Mouse (Mus musculus) adrenal gland, adult 18-20 months (tissue): ENCODE results near the gene Blmh. TPM values are rescaled to one million over a fixed set of nuclear protein-coding genes. Genes with fewer than 3 reads are reported as not detected.

Source experiments
- DNase-seq, 2 experiments: peaks; one replicate each; pipeline ENCODE4 v3.0.0; 2021 to 2022; ENCODE audit warnings: low spot score in 2 of 2
- long read RNA-seq, 2 experiments: library from polyadenylated mRNA; stranded (forward); transcript quantifications; one replicate each; pipeline ENCODE4 v2.0.0; 2021
- total RNA-seq, 2 experiments: library from RNA; stranded (reverse); gene quantifications; 1 replicate in 1 of 2; 2 replicates in 1 of 2; pipeline ENCODE4 v1.2.3; 2021

Blmh gene
- 10 to 100 TPM; 40.3 to 47.8 TPM for total RNA-seq
- long read RNA-seq, experiment 1, transcript Blmh-201 (12 exons, 2,497 nt), result major isoform, 31 of 32 reads
- long read RNA-seq, experiment 1, partial matches to known transcripts, result 1 of 32 reads
- long read RNA-seq, experiment 1, other reads (novel, unspliced or antisense), result 0 of 32 reads
- long read RNA-seq, experiment 2, transcript Blmh-201 (12 exons, 2,497 nt), result major isoform, 106 of 111 reads
- long read RNA-seq, experiment 2, partial matches to known transcripts, result 4 of 111 reads
- long read RNA-seq, experiment 2, other reads (novel, unspliced or antisense), result 1 of 111 reads

DNA sequence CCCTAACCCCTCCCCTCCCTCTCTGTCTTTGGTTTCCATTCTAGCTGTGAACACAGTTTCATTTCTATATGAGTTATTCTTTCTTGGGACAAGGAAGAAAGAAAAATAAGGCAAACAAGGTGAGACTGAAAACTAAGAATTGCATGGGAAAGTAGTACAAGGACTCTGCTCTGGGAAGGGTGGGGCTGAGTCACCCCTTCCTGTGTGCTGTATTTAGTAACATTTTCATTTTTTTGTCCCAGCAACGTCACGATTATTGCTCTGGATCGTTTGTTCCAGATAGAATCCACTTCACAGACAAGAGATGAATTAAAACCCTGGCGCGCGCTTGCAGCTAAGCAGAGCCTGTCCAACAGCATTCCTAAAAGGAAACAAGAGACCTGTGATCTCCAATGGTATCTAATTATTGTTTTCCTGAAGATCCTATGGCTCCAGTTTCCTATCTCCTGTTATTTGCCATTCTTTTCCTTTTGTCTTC lies at the start of gene Blmh:
Blmh (plus strand) TSS at position 51 of the 478 bp plus-strand sequence.
- peak in 1 of 2 experiments; percentile 11 for DNase-seq

DNA sequence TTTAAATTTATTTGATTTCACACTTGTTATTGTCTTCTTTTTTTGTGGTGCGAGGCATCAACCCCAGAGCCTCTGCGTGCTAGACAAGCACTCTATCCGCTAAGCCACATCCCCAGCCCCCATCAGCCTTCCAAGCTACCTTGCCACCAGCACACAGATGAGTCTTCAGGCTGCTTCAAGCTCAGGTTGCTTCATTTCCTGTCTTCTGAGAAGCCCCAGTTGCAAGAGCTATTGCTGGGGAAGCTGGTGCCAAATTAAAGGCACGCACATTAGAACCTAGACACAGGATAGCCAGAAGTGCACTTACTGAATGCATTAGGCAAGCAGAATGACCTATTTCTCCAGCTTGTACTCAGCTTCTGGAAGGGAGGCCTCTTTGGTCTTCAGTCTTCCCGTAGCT lies 44.8 kb upstream of the Blmh start:
- no peak for DNase-seq

DNA sequence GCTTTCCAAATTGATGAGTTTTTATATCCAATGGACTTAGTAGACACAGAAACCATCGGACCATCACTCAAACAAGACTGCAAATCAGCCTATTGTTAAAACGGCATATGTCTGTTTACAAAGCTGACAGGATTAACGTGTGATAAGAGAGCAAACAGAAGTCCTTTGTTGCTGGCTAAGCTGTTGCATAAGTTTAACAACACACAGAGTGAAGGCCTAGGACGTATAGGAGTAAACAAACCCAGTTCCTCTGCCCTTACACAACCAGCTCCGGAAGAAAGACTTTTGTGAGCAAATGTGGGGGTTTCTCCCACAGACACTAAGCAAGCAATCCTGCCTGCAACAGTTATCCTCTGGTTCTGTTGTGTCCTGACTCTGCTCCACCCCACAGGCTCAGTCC lies 40.2 kb upstream of the Blmh start:
- DNase-seq, result no peak

DNA sequence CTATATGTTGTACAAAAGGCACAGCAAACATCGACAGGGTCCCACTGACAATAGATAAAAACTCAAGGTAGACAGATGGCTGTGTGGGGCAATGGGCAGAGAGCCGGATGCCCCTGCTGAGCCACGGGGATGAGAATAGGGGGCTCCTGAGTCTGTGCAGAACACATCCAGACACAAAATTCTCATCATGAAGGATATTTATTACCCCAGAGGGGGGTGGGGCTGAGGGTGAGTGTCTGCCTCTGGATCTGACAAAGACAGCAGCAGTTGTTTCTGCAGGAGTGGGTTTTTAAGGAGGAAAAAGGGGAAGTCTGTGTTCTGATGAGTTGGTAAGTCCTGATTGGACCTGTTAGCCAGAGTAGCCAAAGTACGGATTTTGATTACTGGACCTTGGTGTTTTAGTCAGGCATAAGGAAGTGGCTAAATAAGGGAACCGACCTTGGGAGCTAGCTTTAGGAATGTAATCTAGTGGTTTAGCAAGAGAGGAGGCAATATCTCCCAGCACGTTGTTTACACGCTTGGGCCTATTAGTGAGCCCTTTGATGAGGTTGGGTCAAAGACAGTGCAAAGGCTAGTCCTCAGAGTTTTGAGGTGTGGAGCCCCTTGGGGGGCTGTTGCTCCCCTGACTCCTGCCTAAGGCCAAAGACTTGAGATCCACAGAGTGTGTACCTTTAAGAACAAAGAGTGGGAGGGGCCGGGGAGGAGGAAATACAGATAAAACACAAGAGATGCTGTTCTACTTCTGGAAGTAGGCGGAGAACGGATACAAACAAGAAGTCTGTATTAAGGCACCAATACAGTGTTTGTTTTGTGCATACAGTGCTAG lies 35.1 kb upstream of the Blmh start:
- DNase-seq, result peak in 1 of 2 experiments; percentile 26

DNA sequence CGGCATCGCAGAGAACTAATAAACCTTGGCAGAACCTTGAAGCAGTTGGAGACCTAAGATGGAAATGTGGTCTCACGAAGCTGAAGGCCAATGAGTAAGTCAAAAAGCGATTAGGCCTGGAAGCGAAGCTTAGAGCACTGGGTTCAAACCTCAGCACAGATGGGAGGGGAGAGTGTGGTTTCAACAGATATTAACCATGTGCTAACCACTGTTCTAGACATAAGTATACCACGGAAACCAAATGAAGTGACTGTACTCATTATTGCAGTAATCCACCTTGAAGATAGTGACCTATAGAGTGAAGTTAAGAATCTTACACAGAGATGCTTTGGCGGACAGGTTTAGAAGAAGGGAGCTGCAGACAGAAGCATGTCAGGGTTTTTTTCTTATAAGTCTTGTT lies 33.4 kb upstream of the Blmh start:
- DNase-seq, result no peak

DNA sequence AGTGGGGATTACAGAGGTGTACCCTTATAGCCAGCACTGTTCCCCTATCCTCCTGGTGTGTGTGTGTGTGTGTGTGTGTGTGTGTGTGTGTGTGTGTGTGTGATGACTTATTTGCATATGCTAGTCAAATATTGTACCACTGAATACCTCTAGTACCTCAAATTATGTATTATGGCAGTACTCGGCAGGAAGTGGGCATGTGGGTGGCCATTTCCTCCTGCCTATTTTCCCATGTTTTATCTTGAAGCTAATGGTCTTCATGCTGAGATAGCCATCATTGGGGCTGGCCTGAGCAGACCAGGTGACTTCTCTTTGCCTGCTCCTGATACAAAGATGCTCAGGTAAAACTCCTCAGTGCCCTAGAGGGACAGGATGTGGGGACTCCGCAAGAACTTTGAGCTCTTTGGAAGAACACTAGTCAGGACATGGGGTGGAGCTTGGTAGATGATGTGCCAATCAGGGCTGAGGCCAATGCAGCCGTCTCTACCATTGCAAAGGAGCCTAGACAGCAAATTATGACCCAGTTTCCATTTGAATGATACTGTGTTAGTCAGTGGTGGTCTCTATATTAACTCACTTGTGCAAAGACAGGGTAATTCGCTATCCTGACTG lies 32.8 kb upstream of the Blmh start:
- DNase-seq, result no peak

DNA sequence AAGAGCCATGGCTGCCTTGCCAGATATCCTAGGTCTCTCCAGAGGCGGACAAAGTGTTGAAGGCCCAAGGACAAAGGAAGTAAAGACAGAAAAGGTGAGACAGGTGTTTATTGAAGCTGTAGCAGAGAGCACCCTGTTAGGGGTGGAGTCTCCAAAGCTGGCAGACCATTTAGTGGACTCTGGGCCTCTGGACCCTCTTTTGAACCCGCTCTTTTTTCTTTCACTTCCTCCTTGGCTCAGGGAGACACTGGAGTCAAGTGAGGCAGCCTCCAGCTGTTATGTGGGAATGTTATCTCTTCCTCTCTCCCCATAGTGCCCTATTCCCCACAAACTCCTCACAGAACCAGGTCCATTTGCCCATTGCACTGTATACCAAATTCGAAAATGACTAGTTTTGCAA lies 31.6 kb upstream of the Blmh start:
- DNase-seq, result no peak

DNA sequence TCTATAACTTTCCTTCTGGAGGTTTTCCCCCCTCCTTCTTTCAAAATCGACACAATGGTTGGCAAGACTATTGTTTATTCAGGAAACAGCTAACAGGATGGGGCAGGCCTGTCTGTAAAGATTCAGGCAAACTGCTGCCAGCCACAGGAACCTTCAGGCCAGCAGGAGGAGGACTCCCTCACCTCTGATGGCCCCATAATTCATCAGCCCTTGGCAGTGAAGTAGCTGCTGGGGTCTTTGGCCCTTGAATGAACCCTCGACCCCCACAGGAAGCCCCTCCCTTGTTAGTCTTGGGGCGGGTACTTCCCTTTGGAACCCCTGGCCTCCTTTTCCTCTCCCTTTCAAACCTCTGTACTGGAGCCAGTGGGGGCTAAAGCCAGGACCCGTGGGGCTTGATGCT lies 31.0 kb upstream of the Blmh start:
- no peak for DNase-seq

DNA sequence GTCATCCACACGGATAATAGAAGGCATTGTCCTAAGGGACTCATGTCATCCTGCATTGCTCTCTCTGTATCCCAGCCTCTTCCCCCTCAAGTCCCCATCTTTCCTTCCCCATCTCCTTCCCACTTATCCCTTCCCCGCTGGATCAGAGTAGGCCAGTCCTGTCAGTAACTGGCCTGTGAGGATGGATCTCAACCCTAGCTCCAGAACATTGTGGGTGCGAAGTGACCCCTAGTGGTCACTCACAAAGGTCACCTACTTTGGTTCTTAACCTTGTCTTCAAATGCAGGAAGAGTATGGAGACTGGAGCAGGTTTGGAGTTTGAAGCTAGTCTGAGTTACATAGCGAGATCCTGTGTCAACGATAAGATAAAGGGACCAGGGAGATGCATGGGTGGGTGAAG lies 30.4 kb upstream of the Blmh start:
- DNase-seq, result peak; percentile 47 to 56

DNA sequence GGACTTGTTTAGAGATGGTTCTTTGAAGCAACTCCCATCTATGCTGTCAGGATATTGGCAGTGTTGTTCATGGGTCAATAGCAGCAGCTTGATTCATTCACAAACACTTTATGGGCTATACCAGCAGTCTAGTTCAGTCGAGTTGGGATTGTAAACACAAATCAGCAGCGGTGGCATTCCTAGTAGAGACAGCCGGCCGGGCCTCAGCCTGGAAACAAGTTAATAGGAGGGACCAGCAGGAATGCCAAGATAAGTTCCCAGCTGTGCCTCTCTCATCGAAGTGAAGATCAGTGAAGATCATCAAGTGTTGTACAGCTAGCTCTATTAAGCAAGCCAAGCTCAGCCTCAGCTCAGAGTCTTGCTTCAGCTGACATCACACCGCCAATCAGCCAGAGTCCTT lies 28.2 kb upstream of the Blmh start:
- DNase-seq, result no peak

DNA sequence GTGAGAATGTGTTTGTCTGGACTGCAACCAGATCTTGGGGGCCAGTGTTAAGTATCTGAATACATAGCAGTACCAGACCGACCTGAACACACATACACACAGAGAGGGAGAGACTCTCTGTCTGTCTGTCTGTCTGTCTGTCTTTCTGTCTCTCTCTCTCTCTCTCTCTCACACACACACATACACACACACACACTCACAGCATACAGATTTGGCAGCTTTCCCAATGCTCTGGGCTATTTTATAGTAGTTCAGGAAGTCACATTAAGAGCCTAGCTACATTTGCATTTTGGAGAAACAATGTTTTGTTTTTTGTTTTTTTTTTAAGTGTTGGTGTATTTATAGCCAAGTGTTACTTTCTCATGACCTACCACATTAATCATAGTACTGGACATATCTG lies 27.5 kb upstream of the Blmh start:
- DNase-seq, result no peak

DNA sequence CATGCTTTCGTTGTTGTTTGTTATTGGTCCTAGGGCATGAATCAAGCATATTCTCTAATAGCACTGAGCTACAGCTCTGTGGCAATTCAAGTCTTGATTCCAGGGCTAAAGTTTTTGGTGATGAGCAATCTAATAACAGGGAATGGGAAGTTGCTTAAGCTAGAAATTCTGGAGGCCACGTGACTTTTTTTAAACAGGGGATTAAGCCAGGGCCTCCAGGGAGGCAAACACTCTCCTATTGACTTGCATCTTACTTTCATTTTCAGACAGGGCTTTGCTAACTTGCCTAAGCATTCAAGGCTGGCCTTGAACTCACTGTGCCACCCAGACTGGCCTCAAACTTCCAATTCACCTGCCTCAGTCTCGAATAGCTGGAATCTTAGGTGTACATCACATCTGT lies 26.7 kb upstream of the Blmh start:
- DNase-seq, result no peak

DNA sequence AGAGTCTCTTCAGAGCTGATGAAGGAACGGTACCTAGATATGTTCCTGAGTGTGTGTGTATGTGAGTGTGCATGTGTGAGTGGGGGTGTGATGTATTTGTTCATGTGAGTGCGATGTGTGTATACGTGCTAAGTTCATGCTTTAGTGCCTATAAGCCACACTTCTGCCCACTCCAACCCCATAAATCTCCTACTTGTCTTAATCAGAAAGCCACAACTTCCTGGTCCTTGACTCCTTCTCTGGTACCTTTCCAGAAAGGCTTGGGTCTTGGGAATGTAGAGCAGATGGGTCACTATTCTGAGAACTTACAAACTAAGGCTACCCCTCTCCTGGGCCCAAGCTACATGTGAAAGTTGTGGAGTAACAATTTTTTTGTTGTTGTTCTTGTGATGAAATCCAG lies 25.9 kb upstream of the Blmh start:
- DNase-seq, result no peak

DNA sequence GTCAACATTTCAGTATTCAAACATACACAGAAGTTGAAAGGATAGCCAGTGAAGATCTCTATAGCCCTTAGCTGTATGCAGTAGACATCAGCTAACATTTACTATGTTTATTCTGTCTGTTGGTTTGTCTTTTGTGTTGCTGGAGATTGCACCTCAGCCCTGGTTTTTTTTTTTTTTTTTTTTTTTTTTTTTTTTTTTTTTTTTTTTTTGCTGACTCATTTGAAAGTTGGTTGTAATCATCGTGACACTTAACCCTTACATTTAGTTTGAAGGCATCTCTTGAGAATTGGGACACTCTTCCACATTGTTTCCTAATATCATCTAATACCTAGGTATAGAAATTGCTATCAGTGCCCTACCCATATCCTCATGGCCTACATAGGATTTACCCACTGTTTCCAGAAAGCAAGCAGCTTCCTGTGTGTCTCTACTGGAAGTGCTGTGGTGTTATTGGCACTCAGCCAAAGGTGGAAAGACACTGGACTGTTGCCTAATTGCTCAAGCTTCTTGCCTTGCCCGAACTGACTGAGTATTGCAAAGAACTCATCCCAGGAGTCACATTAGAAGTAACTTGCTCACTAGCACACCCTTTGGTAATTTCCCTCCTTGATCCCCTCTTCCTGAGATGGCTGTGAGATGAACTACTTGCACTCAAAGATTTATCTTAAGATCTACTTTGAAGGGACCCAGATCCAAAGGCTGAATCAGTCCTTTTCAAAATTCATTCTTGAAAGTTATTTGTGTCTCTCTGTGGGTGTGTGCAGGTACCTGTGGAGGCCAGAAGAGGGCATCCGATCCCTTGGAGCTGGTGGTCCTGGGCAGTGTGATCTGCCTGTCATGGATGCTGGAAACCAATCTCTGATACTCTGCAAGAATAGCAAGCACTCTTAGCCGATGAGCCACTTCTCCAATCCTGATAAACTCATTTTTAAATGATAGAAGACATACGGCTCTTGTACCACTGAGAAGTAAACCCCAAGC lies 24.6 kb upstream of the Blmh start:
- DNase-seq, result peak in 1 of 2 experiments; percentile 22

DNA sequence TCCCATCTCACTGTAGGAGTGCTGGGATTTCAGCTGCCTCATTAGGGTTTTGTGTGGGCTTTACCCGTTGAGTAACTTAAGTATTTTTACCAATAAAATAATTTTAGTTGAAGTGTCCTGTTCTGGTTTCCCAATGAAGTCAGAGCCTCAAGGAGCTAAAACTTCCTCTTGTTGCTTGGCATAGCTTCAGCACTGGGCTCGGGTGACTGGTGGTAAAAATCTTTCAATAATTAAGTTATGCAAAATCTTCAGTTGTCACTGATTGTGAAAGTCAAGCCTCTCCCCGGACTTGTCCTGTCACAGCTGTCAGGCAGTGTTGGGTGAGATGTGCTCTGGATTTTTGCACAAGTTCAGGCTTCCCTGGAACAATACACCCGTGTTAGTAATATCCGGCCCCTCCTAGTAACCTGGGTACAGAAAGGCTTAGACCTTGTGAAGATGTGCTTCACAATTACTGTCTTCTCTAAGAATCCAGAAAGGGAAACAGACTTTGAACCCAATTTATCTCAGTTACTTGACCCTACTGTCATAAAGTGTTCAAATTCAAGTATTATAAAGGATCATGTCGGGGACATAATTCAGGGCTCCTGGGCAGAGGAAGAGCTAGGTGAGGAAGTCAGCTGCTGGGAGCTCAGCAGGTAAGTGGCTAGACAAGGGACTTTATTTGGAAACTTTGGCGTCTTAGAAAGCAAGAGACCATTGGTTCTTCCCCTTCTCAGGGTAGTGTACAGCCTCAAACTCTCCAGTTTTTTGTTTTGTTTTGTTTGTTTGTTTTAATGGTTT lies 22.8 kb upstream of the Blmh start, which contains the start of gene Tmigd1:
Tmigd1 (plus strand) TSS at position 581 of the 783 bp plus-strand sequence.
- no peak for DNase-seq

DNA sequence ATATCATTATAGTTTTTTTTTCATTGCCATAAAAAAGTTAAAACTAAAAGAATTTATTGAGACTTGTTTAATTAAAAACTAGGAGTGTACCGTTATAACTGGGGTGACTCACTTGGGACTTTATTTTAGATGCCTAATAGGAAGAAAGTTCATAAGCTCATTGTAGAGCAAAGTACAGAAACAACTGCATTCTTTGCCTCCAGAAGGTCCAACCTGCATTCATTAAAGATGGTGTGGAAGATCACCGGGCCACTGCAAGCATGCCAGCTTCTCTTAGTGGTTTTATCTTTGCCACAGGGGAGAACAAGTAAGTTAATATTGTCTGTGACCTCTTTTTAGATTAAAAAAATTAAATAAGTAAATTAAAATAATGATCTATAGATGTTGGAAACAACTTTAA lies 20.3 kb upstream of the Blmh start:
- DNase-seq, result no peak

DNA sequence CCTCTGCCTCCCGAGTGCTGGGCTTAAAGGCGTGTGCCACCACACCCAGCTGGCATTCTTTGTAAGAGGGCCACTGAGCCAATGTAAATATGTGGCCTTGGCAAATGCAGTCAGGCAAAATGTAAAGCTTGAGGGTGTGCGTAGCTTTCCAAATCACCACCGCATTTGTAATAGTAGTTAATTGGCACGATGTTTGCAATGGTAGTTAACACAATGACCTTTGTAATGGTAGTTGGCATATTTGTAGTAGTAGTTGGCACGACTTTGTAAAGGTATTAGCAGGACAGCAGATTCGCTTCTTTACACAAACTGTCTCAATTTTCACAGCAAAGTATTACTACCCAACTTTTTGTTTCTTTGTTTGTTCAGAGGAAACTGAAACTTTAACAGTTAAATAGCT lies 16.0 kb upstream of the Blmh start:
- no peak for DNase-seq

DNA sequence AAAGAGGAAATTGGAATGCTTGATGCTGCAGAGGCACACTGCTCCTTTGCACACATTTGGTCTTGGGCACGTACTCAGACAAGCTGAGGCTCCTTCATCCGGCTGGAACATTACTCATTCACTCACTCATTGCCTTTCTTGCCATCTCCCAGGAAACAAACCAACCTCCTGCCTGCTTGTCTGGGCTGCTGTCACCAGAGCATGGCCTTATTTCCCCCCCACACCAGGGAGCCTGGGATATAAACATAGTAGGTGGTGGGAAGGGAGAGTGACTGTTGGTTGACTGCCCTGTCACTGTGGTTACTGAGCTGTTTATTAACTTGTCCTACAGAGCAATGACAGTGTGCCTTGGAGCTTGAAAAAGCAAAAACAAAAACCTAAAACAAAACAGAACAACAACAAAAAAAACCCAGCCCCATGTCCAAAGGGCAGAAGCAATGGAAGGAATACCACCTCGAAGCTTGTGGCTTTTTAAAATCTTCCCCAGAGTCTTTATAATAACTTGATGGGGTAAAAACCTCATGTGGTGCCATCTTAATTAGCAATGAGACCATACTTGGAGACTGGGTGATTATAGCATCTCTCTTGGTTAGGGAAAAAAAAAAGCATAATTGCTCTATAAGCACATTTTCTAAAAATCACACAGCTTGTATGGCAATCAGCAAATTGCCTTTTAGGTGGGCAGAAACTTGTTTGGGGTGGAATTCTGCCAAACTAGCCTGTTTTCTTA lies 13.1 kb upstream of the Blmh start:
- DNase-seq, result no peak

DNA sequence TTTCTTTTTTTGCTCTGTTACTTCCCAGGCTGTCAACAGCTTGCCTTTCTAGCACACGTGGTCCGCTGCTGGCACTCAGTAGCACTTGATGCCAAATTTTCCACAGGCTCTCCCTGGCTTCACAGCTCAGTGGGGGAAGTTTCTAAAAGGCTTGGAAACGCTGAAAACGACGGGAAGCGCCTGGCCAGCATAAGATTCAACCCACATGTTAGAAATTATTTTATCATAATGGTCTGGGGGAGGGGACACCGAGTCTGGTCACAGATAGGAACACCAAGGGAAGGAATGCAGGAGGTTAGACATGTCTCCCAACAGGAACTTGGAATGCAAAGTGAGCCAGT lies 12.6 kb upstream of the Blmh start:
- no peak for DNase-seq
